Mouse (Mus musculus) hindlimb bud, embryonic 11.5 days (tissue): ENCODE measurements around the gene Fut4.
"Not testable (repeated sequence)": the region's sequence is repeated elsewhere in the genome, so short reads cannot be mapped to it uniquely, and the experiment has no call there.

Experiments
- DNase-seq: peaks from one replicate; pipeline ENCODE4 v3.0.0-alpha.2; 2012; ENCODE audit warnings: low read depth, low spot score; ENCODE audit errors: extremely low spot score

The Fut4 gene

DNA sequence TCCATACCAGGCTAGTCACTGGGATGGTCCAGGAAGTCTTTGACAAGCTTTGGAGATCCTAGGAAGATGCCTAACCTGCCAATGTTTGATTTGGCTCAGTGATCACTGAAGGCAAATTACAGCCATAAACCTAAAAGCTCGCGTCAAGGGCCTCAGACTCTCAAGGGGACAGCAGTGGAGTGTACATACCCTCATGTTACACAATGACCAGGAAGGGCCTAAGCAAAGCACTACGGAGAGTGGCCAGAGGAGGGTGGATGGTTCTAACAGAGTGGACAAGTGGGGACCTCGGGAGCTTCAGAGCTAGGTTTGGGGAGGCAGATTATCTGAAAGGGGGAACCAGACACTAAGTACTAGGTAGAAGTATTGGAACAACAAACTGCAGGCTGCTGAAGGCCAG, 25.6 kb downstream of the Fut4 start:
- no peak for DNase-seq

DNA sequence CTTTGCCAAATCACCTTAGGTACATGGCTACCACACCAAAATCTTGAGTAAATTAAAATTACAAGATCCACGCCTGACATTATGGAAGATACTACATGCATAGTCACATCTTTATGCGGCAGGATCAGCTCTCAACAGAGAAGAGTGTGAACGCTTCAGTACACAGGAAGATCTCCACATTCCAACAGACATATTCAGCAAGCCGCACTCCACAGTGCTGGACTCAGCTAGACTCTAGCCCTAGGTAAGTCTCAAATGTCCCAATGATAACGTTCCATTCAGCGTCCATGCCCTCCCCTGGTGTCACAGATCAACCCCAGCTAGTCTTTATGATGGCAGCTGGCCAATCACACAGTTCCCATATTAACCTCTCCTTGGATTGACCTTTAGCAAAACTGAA, 26.2 kb downstream of the Fut4 start:
- DNase-seq: no peak

DNA sequence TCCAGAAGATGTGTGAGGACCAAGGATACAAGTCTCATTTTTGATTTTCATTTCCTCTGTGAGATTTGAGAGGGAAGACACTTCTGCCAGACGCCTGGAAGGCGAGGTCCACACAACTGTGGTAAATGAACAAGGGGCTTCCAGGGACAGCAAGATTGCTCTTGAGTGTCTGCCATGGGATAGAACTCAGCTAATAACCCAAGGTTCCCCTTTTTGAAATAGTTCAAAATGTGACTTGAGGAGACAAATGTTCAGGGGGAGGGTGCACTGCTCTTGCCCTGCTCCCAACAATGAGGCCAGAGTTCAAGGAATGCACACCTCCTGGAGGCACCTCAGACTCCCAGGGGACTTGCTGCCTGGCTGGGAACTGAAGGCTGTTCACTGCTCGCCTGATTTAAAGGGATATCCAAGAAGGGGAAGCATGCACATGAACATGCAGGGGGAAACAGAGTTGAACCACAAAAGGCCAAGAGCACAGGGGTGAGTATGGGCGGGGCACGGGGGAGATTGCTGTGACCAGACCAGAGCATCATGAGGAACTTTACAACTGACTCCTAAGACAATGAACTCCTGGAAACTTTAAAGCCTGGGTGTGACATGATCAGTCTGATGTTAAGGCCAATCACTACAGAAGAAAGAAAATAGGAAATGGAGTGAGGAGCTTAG, 27.3 kb downstream of the Fut4 start:
- no peak for DNase-seq

DNA sequence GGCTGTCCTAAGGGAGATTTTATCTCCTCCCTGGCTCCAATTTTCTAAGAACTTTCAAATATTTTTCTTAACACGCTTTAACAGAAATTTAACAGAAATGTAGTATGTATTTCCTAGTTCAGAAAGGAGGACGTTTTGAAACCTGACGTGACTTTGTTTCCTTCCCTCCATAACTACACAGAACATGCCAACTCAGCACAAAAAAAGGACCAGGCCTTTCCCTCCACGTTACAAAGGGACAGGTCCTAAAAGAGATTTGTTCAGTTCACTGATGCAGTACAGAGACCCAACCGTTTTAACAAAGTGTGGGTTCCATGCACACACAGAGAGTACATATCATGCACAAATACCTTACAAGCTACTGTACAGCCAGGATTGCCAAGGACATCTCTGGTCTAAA, 30.6 kb downstream of the Fut4 start:
- DNase-seq: no peak

DNA sequence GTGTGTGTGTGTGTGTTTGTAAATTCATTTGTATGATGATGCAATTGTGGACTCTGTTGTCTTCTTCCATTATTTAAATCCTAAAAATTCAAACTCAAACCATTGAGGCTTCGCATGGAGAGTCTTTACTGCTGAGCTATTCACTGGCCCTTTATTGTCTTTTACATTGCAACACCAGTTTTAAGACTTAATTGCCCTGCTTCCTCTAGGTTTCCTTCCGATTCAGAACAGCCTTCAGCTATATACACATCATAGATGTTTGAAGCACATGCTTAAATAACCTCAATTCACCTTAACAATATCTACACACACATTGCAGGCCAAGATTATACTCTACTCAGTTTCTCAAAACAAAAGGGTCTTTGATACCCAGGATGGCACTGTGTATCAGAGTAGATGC, 31.8 kb downstream of the Fut4 start:
- no peak for DNase-seq

DNA sequence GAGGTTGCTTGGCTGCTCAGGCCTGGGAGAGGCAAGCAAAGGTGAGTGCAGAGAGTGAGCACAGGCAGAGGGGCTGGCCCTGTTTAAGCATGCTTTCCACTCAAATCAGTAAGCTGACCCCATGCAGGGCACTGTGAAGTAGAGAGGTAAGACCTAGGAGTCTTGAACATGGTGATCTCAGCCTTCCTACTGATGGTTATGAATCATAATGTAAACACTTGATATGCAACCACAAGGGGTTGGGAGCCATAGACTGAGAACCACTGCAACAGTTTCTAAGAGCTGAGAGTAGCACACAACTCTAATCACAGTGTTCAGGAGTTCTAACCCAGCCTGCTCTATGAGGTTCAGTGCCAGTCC, 33.9 kb downstream of the Fut4 start:
- no peak for DNase-seq

DNA sequence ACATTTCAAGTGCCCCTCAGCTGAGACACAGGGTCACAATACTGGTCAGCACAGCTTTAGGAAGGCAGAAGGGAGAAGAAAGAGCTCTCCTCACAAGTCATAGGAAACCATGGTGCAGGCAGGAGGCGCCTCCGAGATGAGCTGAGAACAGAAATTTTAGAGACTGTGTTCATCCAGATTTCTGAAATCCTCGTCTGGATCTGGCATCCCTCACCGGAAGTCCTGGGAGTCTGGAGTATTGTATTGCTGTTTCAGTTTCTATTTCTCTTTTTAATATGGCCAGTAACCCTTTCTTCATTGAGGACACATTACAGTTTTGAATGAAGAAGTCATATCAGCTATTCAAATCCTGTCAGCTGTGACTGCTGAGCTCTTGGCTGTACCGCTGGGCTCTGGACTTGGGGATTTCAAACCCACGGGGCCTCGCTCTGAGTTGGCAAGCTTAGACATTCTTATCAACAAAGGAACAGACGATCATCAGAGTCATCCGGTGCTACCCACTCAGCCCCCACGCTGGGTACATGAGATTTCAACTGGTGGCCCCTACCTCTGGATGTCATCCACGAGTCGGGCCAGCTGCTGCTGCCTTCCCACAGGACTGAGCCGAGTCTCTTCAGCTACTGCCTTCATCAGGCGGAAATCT, 34.4 kb downstream of the Fut4 start:
- no peak for DNase-seq

DNA sequence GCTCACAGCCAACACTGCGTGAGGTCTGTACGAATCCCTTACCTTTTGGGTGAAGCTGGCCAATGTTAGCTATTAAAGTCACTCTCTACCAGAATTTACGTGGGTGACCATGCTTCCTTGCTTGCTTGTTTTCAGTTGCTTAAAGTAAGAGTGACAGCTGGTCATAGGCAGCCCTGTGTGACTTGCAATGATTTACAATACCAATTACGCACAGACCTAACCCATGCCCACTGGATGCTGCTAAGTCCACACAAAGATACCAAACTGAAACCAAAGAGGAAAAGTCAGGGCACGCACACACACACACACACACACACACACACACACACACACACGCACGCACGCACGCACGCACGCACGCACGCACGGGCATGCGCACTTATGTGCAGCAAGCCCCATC, 36.9 kb downstream of the Fut4 start:
- DNase-seq: no peak

DNA sequence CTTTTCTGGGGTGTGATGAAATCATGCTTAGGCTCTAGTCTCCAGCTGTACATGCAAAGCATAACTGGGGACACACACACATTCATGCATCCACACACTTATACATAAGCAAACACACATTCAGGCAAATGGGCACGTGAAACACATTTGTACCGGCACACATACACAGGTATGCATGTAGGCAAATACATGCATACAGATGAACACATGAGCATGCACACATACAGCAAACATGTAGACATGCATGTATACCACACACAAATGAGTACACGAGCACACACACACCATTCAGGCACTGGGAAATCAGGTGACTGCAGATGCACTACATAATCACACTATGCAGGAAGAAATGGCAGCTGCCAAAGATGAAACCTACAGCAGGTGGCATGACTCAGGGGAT, 41.3 kb downstream of the Fut4 start:
- DNase-seq: no peak

DNA sequence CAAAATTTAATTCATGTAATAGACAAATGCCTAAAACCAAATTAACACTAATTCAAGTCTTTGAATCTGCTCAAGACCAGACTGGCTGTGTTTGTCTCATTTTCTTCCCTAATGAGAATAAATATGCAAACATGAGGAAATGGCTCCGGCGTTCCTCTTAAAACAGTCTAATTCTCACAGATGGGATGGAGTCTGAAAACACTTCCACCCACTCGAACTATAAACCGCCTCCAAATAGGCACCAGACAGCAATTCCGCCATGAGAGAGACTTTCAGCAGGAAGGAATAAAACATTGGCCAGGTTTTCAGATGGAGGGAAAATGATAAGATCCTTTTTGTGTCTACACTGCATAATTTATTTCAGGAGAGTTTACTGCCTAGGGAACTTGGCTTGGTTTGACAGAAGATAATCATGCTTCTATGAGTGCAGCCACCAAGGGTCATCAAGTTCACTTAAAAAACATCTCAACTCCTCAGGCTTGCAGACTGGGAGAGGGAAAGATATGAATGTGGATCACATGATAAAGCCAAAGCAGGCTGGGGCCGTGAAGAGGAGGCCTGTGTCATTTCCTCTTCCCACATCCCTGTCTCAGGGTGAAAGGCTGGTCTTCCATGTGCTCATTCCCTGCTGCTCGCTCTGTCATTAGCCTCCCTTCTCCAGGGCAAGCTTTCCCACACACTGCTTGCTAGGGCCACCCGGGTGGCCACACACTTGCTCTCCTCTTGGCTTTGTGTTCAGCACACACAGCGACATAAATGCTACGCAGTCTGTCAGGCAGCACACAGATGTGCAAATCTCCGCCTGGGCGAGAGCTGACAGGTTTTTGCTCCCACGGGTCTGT, 46.7 kb downstream of the Fut4 start:
- no peak for DNase-seq

DNA sequence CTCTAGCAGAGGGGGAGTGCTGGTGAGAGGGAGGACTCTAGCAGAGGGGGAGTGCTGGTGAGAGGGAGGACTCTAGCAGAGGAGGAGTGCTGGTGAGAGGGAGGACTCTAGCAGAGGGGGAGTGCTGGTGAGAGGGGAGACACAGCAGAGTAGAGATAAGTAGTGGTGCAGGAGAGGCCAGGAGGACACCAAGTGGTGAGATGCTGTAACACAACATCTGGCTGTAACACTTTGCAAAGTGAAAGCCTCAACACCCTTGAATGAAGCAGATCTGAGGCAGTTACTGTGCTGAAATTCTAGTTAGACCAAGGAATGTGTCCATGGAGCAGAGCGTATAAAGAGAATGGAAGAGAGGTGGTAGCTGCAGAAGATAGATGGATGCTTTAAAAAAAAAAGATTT, 51.4 kb downstream of the Fut4 start:
- not testable (repeated sequence) for DNase-seq

DNA sequence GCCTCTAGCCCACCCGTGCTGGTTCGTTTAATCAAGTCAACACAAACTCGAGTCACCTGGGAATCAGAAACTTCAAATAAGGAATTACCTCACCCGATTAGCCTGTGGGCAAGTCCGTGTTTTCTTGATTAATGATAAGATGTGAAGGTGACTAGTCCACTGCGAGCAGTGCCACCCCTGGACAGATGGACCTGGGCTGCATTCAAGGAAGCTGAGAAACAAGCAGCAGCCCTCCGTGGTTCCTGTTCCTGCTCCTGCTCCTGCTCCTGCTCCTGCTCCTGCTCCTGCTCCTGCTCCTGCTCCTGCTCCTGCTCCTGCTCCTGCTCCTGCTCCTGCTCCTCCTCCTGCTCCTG, 52.9 kb downstream of the Fut4 start:
- no peak for DNase-seq

DNA sequence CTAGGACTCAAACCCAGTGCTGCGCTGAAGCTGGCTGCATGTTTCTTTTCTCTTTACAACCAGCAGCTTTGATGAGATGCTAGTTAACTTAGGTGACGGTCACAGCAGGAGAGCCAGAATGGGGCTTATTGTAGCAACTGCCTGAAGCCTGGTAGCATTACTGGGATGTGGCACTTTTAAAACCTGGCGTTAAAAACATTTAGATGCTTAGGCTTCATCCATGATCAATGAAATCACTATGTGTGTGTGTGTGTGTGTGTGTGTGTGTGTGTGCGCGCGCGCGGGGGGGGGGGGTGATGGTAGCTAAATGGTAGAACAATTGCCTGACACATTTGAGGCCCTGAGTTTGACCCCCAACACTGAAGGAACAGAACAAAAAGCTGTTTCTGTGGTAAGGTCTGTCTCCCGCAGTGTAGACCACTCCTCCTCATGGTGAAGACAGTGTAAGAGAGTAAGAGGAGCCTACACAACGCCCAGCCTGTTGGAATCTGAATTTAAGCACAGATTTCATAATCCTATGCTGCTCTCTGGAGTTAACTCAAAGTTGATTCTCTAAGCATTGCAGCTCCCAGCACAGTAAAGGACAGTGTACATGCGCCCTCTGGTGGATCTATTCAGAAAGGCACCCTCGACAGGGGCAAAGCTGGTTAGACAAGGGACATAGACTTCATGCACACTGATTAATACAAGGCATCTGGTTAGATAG, 53.5 kb downstream of the Fut4 start:
- peak; percentile 79 for DNase-seq
